Mouse (Mus musculus): ENCODE measurements at regions not wholly inside any gene's neighbourhood (a gene's known extent, or its start where the extent isn't known, plus 50 kb on each side); places are given as distances from the start of the nearest gene placed in this dataset.
A peak's percentile ranks its signal among the peaks of the same experiment; 100 is the strongest.

DNA sequence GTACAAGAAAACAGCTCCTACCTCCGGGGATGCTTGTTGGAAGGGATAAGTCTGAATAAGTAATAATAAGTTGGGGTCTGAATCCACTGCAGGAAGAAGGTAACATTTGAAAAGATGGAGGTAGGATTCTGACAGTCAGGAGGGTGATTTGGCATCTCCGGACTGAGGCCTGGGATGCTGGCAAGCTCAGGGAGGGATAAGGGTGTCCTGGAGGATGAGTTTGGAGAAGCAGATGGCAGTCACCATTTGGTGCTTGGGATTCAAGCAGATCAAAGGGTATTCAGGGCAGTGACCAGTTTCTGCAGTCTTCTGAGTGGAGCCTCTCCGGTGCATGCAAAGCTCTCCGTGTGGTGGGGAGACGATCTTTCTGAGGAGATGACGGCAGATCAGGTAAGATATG lies 62.9 kb upstream of the Gm2310 start:
- DNase-seq (ENCODE audit: low read depth, low spot score): peak; percentile 85

DNA sequence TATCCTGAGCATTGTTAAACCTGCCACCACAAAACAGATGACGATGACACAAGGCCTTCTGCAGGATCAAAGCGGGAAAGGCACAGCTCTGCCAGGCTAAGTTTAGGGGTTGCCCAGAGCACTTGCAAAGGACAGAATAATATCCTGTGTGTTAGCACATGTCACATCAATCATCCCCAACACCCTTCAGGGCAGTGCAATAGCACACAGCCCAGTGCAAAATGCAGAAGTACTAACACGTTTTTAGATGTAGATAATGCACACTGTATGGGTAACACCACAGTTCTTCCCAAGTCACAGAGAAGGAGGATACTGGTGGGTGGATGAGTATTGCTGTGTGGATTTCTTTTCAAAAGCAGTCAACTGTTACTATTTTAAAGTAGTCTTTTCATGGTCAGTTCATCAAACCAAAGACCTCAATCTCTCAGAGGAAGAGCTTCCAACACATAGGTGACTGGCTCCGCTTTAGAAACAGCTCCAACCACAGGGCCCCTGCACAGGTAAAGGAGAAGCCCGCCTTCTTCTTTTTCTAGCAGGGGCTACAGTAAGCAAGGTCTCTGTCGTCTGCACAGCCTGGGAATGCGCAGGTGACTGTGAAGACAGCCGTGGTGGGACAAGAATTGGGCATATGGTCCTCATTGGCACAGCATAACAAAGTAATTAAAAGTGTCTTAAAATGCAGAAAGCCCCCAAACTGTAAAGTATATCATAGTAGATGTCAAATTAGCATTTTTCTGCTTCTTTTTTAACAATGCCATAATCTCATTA lies 61.6 kb upstream of the Gm2310 start:
- DNase-seq (ENCODE audit: low read depth, low spot score): no peak

DNA sequence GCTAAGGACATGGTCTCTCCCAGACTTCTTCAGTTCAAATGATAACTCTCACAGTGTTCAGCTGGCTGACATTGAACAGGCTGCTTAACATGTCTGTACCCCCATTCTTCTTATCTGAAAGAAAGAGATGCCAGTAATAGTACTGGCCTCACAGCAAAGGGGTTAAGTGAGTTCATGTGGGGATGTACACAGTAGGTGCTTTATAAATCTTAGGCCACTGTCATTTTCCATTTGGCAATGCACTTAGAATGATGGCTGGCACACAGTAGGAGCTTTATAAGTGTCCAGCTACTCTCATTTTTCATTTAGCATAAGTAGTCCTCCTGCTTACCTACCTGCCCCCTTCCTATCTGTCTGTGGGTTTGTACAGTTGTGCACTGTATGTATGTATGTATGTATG lies 60.3 kb upstream of the Gm2310 start:
- no peak for DNase-seq (ENCODE audit: low read depth, low spot score)

DNA sequence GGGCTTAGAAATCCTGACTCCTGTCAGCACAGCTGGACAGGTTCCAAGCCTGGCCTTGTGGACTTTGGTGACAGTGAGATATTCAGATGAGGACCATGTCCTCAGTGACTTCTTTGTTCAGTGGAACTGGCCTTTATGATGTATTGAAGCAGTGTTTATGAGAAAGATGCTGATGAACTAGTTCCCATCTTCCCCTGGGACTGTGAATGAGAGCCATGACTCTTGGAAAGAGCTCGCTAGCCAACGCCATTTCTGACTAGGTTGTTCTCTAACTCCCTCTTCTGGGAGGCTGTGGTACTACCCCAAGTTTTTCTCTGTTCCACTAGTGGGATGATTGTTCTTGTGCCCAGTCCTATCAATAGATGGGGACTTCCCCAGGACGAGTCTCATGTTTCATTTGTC lies 57.7 kb upstream of the Gm2310 start:
- peak; percentile 80 for DNase-seq (ENCODE audit: low read depth, low spot score)

DNA sequence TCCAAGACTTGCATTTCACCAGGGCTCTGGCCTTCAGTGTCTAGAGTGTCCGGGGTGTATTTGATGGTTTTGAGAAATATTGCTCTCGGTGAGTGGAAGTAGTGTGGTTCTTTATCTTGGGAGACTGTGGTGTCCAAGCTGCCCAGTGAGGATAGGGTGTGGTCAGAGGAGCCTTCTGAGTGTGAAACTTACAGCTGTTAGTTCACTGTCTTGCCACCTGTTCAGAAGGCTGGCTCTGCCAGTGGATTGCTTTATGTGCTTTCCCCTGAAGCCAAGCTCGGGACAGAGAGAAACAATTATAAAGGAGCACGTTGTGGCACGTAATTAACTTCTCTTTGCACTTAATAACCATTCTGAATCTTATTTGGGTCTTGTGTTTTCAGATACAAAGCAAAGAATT lies 57.2 kb upstream of the Gm2310 start:
- DNase-seq (ENCODE audit: low read depth, low spot score): no peak

DNA sequence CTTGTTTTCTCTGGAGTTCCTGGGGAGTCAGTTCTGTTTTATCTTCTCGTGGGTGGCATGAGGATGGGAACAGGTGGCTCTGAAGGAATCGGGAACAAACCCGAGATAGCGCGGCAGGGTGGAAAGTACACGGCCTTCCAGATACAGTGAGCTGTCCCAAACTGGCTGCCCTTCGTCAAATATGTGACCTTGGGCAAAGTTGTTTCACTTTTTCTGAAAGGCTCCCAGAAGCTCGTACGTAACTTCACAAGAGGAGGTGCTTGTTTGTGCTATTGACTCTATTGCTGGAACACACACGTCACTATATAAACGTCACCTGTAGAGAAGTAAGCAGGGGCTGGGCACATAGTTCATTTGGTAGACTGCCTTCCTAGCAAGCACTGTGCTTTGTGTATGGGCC lies 49.9 kb upstream of the Gm2310 start:
- DNase-seq (ENCODE audit: low read depth, low spot score): peak; percentile 43
